ENCODE assay signal across 9 mouse cellular contexts in genomic region chr8:75272166-75272565, GRCm38 (mm10). TPM values are rescaled to one million over a fixed set of nuclear protein-coding genes. Genes with fewer than 3 reads are reported as not detected.
DNase-seq lines count a peak whose midpoint lies in the region; ATAC-seq and TF ChIP-seq lines count a peak whose summit lies in the region.
"Had no signal": no experiment of that assay in that cellular context is flagged by ENCODE, and none has a peak within 500 bp of the region (broad histone marks: within the 10 kb centered on the region; RNA-seq: fewer than 3 reads in every experiment).

No protein-coding gene starts in this region.

- H3K36me3 ChIP-seq in lung, embryonic 14.5 days (ENCODE audit: insufficient read depth): no peaks in the 10 kb centered on the region
- H3K36me3 ChIP-seq: neural tube, embryonic 13.5 days had no signal

- no peaks in the 10 kb centered on the region; the same call in 1 of the 2 replicates for H3K9me3 ChIP-seq in lung, embryonic 14.5 days (ENCODE audit: low read depth, low read length)
- H3K9me3 ChIP-seq: neural tube, embryonic 13.5 days had no signal

- no peaks in the 10 kb centered on the region for H3K4me1 ChIP-seq in lung, embryonic 14.5 days (ENCODE audit: insufficient read depth)
- H3K4me1 ChIP-seq: neural tube, embryonic 13.5 days had no signal

- TF ChIP-seq CTCF in gastrocnemius, adult 2 months (IDR thresholded peaks at IDR 0.05): peak; percentile 75
- TF ChIP-seq CTCF in lung, embryonic 14.5 days (IDR thresholded peaks at IDR 0.05; ENCODE audit: low read depth): peak; percentile 63

- no peak overlapping the region for H3K27ac ChIP-seq in gastrocnemius, adult 2 months
- H3K27ac ChIP-seq in lung, embryonic 14.5 days (ENCODE audit: low read depth): no peak overlapping the region
- H3K27ac ChIP-seq: neural tube, embryonic 13.5 days had no signal

- no peak overlapping the region for H3K9ac ChIP-seq in lung, embryonic 14.5 days
- H3K9ac ChIP-seq: neural tube, embryonic 13.5 days had no signal

- H3K27me3 ChIP-seq in lung, embryonic 14.5 days (ENCODE audit: insufficient read depth, low read length): no peaks in the 10 kb centered on the region
- H3K27me3 ChIP-seq: neural tube, embryonic 13.5 days had no signal

- intact Hi-C loops in gastrocnemius, adult 2 months (cut with DNase I): loop anchor here (1.0 to 5.0 kb wide), 3 partner anchors 55 to 200 kb away; no protein-coding TSS in a partner anchor

- H3K4me3 ChIP-seq in gastrocnemius, adult 2 months: no peak overlapping the region
- H3K4me3 ChIP-seq in lung, embryonic 14.5 days (ENCODE audit: low read depth, low read length): no peak overlapping the region
- H3K4me3 ChIP-seq: neural tube, embryonic 13.5 days had no signal

- DNase-seq in gastrocnemius, adult 2 months: no peak
- DNase-seq in gastrocnemius, postnatal 10 days: no peak
- DNase-seq in right cerebral cortex, adult 18-20 months: peak; percentile 23
- DNase-seq in right cerebral cortex, postnatal 14 days: no peak
- peak; percentile 58 for DNase-seq in embryo, embryonic 11 days
- peak; percentile 75 for DNase-seq in lung, embryonic 14.5 days
- DNase-seq in thymus, adult 18-20 months: no peak

- ATAC-seq in lung, embryonic 14.5 days (ENCODE audit: insufficient read depth): no peak
- no peak for ATAC-seq in monocyte, adult 5-6 weeks (replicated peaks; ENCODE audit: insufficient number of reproducible peaks, low FRiP score, low TSS enrichment, poor library complexity, severe bottlenecking)

- 30% methylated on average over 4 of the region's 4 CpGs for WGBS in lung, embryonic 14.5 days

- no peak overlapping the region for H3K4me2 ChIP-seq in lung, embryonic 14.5 days
- H3K4me2 ChIP-seq: neural tube, embryonic 13.5 days had no signal

RNA-seq across cellular contexts. Expression of gene Rasd2, which starts 58.4 kb away (rescaled TPM):
- total RNA-seq in gastrocnemius, adult 2 months (2021): 10 to 100 TPM; 23.7 to 46.3 TPM
- total RNA-seq in gastrocnemius, postnatal 10 days (2021): 1 to 10 TPM; 1.4 TPM
- polyA plus RNA-seq in lung, embryonic 14.5 days (2014; fragmentation: Nextera tagmentation; extraction: Ambion mirVana): 0.78 and 1.2 TPM in 2 replicates
- total RNA-seq in monocyte, adult 5-6 weeks (2017): not detected in 3 replicates

Comparison
In these comparisons a context has a peak if more than half of its experiments do, and no peak if none do; other contexts are left out.
1. DNase-seq: peak in right cerebral cortex, adult 18-20 months (single experiment), embryo, embryonic 11 days (single experiment) and lung, embryonic 14.5 days (single experiment); none in gastrocnemius, adult 2 months (single experiment), gastrocnemius, postnatal 10 days (single experiment), right cerebral cortex, postnatal 14 days (single experiment) and thymus, adult 18-20 months (0 of 2).
2. RNA of gene Rasd2, which starts 58.4 kb away (total RNA-seq): 23.7 to 46.3 TPM in gastrocnemius, adult 2 months; 1.4 TPM in gastrocnemius, postnatal 10 days and not detected in monocyte, adult 5-6 weeks; every median in the first group is over 10 times any median in the second.